Mouse (Mus musculus): ENCODE data around the gene Fxyd3.

Fxyd3 gene

GRCm38 (mm10) chr7:31072326-31072725 lies 4.2 kb downstream of the Fxyd3 start:
- no peak for DNase-seq (ENCODE audit: low read depth)

DNA sequence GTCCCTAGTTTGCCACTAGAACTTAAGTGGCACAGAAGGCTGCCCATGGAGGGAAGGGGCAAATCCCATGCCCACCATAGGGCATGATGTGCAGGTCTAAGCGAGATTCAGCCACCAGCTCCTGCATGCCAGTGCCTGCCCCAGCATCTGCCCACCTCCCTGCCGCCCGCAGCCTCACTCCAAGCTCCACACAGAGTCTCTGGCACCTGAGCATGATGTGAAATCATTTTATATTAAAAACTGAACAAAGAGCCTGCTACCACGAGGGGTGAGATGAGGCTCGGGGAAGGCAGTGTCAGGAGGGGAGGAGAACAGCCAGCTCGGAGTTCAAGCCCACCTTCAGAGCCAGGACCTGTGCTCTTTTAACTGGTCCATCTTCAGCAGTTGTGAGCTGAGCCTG lies 6.2 kb downstream of the Fxyd3 start:
- DNase-seq (ENCODE audit: low read depth), result no peak

GRCm38 (mm10) chr7:31069491-31069890 lies 7.0 kb downstream of the Fxyd3 start:
- DNase-seq (ENCODE audit: low read depth), result no peak

GRCm38 (mm10) chr7:31067836-31068235 lies 8.7 kb downstream of the Fxyd3 start:
- DNase-seq (ENCODE audit: low read depth), result peak; percentile 64

DNA sequence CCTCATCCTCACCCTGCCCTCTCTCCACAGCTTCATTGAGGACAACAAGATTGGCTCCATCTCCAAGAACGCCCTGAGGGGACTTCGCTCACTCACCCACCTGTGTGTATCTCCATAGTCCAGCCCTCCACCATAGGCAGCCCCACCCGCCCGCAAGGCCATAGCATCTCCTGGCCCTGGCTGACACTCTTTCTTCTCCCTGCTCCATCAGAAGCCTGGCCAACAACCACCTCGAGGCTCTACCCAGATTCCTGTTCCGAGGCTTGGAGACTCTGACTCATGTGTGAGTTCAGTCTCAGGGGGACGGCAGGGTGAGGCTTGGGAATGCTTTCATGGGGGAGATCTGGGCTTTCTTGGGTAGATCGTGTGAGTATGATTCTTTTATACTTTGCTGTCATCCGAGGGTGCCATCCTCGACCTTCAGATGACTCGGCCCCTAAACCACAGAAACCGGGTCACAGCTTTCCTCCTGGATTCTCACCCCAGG lies 13.4 kb downstream of the Fxyd3 start:
- DNase-seq (ENCODE audit: low read depth), result peak; percentile 81

- no peak for DNase-seq (ENCODE audit: low read depth)
Measured at GRCm38 (mm10) chr7:31060621-31061010, 15.9 kb downstream of the Fxyd3 start.

GRCm38 (mm10) chr7:31059919-31060620 lies 16.4 kb downstream of the Fxyd3 start:
- no peak for DNase-seq (ENCODE audit: low read depth)

- DNase-seq (ENCODE audit: low read depth), result peak; percentile 85
Measured at GRCm38 (mm10) chr7:31059108-31059507, 17.4 kb downstream of the Fxyd3 start, which contains the start of gene Lgi4. TSS of gene Lgi4 (plus strand) at chr7:31059342.

GRCm38 (mm10) chr7:31058211-31058610 lies 18.3 kb downstream of the Fxyd3 start:
- DNase-seq (ENCODE audit: low read depth), result no peak

- no peak for DNase-seq (ENCODE audit: low read depth)
Measured at GRCm38 (mm10) chr7:31057730-31058129, 18.8 kb downstream of the Fxyd3 start.

DNA sequence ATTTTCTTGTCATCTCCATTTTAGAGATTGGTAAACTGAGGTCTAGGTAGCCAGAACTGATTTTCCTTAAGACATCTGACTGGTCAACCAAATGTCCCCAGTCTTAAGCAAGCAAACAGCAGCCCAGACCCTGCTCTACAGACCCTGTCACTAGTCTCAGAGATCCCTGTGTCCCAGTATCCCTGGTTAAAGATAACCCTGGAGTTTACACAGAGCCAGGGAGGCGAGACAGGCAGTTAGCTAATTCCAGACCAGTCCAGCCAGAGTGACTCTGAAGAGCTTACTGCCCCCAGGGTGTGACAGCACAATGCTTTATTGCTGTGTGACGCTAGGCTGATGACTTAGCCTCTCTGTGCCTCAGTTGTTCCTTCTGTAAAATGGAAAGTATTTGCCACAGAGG lies 19.4 kb downstream of the Fxyd3 start, which contains the start of gene Fxyd1:
Gene Fxyd1 (minus strand): TSS at position 129 of the 400 bp plus-strand sequence.
- no peak for DNase-seq (ENCODE audit: low read depth)

DNA sequence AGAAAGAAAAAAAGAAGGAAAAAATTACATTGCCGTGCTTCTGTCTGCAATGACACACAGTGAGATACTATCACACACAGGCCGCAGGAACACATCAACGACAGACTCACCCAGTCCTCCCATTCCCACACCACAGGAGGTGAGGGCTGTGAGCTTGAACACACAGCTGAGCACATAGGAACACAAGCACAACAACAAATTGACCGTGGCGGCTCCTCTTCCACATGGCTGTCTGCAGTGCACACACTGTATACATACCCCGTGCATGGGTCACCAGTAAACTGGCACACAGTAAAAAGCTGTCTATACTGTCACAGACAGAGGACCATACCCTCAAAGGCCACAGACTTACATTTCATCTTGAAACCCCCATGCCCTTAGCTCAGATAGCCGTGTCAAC lies 20.1 kb downstream of the Fxyd3 start:
- DNase-seq (ENCODE audit: low read depth), result no peak

DNA sequence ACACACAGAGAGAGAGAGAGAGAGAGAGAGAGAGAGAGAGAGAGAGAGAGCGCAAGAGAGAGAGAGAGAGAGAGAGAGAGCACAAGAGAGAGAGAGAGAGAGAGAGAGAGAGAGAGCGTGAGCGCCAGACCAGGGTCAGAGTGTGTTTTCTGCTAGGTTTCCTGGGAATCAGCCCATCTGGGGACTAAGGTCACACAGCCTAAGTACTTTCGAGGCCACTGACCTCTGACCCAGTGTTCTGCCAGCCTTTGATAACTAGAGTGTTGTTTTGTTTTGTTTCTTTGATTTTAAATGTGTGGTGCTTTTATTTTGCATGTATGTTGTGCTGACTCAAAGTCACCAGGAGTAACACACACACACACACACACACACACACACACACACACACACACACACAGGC lies 20.6 kb downstream of the Fxyd3 start:
- no peak for DNase-seq (ENCODE audit: low read depth)

- peak; percentile 72 for DNase-seq (ENCODE audit: low read depth)
Measured at GRCm38 (mm10) chr7:31055354-31055824, 21.1 kb downstream of the Fxyd3 start.

GRCm38 (mm10) chr7:31054661-31055320 lies 21.7 kb downstream of the Fxyd3 start:
- no peak for DNase-seq (ENCODE audit: low read depth)

DNA sequence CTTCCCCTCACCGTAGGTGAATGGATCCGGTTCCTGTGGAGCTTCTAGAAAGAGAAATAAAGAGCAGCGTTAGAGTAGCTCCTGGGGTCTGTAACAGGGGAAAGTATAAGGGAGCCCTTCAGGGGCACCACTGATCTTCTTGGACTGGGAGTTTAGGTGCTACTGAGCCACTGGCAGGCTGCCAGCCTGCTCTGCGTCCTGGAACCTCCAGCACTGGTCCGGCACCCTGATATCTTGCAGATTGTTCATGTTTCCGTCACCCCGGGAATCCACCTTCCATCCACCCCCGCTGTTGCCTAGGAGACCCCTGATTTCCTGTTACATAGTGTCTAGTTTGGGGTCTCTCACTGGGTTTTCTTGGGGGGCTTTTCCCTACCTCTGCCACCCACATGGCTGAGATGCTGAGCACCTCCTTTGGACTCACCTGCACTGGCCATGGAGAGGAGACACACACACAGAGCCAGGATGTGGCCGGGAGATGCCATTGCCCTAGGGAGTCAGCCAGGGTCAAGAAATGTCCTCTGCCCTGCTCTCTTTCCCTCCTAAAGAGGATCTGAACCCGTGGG lies 22.5 kb downstream of the Fxyd3 start:
- no peak for DNase-seq (ENCODE audit: low read depth)

GRCm38 (mm10) chr7:31052636-31053434 lies 23.7 kb downstream of the Fxyd3 start:
- DNase-seq (ENCODE audit: low read depth), result no peak

- no peak for DNase-seq (ENCODE audit: low read depth)
Measured at GRCm38 (mm10) chr7:31052251-31052635, 24.3 kb downstream of the Fxyd3 start.

DNA sequence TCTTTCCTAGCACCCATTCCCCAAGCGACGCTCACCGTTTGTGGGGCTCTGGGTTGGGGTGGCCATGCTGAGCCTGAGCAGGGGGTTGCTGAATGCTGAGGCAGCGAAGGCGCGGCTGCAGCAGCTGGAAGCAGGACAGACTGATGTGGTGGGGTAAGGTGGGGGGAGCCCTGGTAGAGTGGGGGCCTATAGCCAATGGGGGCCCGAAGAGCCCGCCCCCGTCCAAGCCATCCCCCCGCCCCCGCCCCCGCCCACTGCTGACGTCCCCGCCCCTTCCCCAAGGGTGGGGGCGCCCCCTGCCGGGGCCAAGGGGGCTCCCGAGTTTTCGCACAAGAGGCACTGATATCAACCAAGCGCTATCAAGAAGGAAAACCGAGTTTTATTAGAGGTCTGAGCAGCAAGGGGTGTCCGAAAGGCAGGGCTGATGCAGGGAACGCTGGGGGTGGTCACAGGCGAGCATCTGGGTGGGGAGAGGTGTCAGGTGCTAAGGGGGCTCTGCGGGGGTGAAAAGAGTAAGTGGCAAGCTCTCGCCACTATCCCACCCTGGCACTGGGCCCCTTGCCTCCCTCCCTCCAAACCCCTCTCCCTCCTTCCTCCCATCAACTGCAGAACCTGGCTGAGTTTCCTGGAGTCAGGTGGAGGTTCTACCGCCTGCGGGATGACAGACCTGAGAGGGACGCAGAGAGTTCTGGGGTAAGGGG lies 25.0 kb downstream of the Fxyd3 start, which contains the start of gene Fxyd7:
Gene Fxyd7 (minus strand): TSS at position 147 of the 701 bp plus-strand sequence.
- no peak for DNase-seq (ENCODE audit: low read depth)

- DNase-seq (ENCODE audit: low read depth), result no peak
Measured at GRCm38 (mm10) chr7:31050921-31051320, 25.6 kb downstream of the Fxyd3 start.

- DNase-seq (ENCODE audit: low read depth), result no peak
Measured at GRCm38 (mm10) chr7:31050487-31050886, 26.0 kb downstream of the Fxyd3 start.
